Mouse (Mus musculus): ENCODE data around the gene Cfap54.

DNA sequence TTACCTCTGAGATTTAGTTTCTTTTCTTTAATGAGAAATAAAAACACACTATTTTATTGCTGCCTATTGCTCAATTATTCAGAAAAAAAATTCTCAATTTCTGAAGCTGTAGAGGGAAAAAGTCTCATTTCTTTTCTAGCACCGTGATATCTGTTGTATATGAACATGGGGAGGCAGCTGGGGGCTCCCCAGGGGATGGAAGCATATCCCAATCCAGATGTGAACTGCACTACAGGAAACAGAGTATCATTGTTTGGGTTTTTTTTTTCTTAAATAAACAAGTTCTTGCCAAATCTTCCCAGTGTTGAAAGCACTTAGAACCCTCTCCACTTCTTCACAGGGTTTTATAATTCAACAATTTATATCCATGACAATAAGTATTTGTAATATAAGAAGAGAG is 151.4 kb downstream of the Cfap54 start:
- TF ChIP-seq CTCF (IDR thresholded peaks at IDR 0.05; ENCODE audit: extremely low read depth, insufficient read depth, insufficient read length, insufficient replicate concordance): no peak
- TF ChIP-seq POLR2A (IDR thresholded peaks at IDR 0.05; ENCODE audit: low read depth, low read length): no peak

Data from spleen, adult 2 months (tissue).